Mouse (Mus musculus) bone marrow macrophage, adult 2 months (primary cell): ENCODE measurements at regions not wholly inside any gene's neighbourhood (a gene's known extent, or its start where the extent isn't known, plus 50 kb on each side); places are given as distances from the start of the nearest gene placed in this dataset.

Experiments used
- CTCF ChIP-seq: IDR thresholded peaks from 2 replicates; pipeline ENCODE4 v1.5.1; 2012; ENCODE audit warnings: low read depth, mild to moderate bottlenecking, low read length, moderate library complexity
- POLR2A ChIP-seq: IDR thresholded peaks from 2 replicates; pipeline ENCODE4 v1.6.1; 2012; ENCODE audit warnings: mild to moderate bottlenecking, low read depth, low read length, borderline replicate concordance

GRCm38 (mm10) chr7:124670477-124670876, 687.8 kb downstream of the Hs3st4 start:
- TF ChIP-seq CTCF (no peak), POLR2A (no peak)
